Mouse (Mus musculus) heart, postnatal 25 days (tissue): Measurements from ENCODE around the gene Psd4. TPM values are rescaled to one million over a fixed set of nuclear protein-coding genes. Genes with fewer than 3 reads are reported as not detected.
A peak's percentile ranks its signal among the peaks of the same experiment; 100 is the strongest.

ENCODE experiments used
- DNase-seq: peaks from one replicate; pipeline ENCODE4 v3.0.0; 2022; ENCODE audit warnings: low spot score
- intact Hi-C: fragments of 180-260 bp; cut with DNase I; formaldehyde crosslinking; loops from one replicate; pipeline ENCODE4 v1.15.1; 2025
- total RNA-seq, 2 experiments: library from RNA; stranded (reverse); gene quantifications; 2 replicates each; pipeline ENCODE4 v1.2.3; 2021

Gene Psd4
- 1 to 10 TPM; 1.1 to 1.2 TPM for total RNA-seq

- intact Hi-C loops, result no loop called here
- DNase-seq, result peak; percentile 35
Observed at GRCm38 (mm10) chr2:24367030-24367894, at the start of gene Psd4. Psd4 (plus strand) TSS chr2:24367580.

- intact Hi-C loops, result no loop called here
- no peak for DNase-seq
Observed at GRCm38 (mm10) chr2:24317919-24318598, 49.3 kb upstream of the Psd4 start.

DNA sequence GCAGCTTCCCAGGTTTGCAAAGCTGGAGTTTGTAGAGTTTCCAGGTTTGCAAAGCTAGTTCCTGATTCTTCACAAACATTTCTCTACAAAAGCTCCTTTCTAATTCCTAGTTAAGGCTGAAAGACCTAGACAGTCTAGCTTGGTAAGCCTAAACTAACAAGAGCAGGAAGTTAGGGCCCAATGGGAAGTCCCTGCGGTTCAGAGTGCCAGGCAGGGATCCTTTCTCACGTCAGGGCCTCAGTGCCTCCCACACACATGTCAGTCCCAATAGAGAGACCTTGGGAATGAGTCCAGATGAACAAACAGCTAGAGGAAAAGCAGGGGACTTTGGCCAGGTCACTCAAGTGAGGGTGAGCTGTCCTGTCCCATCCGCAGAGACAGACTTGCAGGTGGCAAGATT lies 32.0 kb upstream of the Psd4 start:
- intact Hi-C loops, result no loop called here
- no peak for DNase-seq

- intact Hi-C loops, result no loop called here
- DNase-seq, result no peak
Observed at GRCm38 (mm10) chr2:24336545-24336944, 30.8 kb upstream of the Psd4 start, which contains the start of gene Il1rn. Il1rn (plus strand) TSS chr2:24336853.

GRCm38 (mm10) chr2:24341395-24341885 lies 25.9 kb upstream of the Psd4 start:
- DNase-seq, result no peak
- intact Hi-C loops, result no loop called here

- no peak for DNase-seq
- intact Hi-C loops, result no loop called here
Observed at GRCm38 (mm10) chr2:24344619-24345018, 22.8 kb upstream of the Psd4 start.

GRCm38 (mm10) chr2:24345056-24345455 lies 22.3 kb upstream of the Psd4 start:
- intact Hi-C loops, result no loop called here
- no peak for DNase-seq

- DNase-seq, result no peak
- intact Hi-C loops, result no loop called here
Observed at GRCm38 (mm10) chr2:24347926-24348325, 19.5 kb upstream of the Psd4 start.

DNA sequence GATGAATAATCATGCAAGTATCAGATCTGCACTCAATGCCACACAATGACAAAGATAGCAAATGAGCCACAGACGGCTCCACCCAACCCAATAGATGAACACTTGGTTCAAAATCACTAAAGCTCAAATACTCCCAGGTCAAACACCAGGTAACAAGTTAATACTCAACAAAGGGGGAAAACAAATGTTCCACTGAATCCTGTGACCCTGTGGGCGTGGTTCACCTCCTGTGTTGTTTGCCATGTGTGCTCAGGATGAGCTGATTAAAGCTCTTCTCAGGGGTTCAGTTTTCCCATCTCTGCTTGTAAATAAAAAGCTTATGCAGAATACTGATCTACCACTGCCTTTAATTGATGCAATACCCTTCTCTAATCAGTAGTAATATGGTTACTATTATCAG lies 16.2 kb upstream of the Psd4 start:
- intact Hi-C loops, result no loop called here
- no peak for DNase-seq

DNA sequence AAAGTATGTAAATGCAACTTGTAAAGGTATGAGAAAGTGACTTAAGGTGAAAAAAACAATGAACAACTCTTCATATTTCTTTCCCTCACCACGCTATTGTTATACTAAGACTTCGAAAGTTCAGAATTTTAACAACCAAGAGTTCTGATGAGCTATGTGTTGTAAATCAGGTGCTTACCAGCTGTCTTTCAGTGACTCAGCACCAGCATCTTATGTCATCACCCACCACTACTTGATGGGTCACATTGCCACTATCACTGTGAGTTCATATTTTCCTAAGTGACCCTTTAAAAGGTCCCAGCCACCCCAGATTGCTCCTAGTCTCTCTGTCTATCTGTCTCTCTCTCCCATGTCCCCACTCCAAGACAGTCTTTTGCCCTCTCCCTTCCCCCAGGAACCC lies 14.3 kb upstream of the Psd4 start:
- no peak for DNase-seq
- intact Hi-C loops, result no loop called here

DNA sequence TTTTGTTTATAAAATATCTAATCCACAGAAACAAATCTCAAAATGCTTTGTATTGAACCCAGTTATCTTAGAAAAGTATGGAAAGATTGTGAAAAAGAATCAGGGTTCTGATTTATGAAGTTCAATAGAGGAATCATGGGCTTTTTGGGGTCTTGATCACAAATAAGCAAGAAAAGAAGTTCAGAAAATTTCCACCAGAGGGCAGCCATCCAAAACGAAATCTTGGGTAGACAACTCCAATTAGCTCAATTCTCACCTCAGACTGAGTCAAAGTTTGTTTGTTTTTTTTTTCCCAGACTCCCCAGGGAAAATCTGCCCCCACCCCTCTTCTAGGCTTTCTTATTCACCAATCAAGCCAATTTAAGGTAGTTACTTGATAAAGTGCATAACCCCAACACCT lies 9.7 kb upstream of the Psd4 start:
- intact Hi-C loops, result loop anchor here (1.0 kb wide), 2 partner anchors 48 to 211 kb away; no protein-coding TSS in a partner anchor
- no peak for DNase-seq

- no peak for DNase-seq
- intact Hi-C loops, result no loop called here
Observed at GRCm38 (mm10) chr2:24359347-24359746, 8.0 kb upstream of the Psd4 start.

DNA sequence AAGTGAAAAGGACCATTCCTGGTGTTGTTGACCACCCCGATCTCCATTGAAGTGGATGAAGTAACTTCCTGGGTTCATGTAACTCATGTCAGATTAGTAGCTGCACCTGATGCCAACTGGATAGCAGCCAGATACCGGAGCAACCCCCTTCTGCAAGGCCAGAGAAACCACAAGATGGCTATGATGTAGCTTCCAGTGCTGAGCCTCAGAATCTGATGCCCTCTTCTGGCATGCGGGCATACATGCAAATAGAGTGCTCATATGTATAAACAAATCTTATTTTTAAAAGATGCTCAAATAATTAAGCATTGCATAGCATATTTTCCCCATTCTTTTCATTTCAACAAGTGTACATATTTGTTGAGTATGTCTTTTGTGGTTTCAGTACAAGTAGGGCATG lies 3.6 kb upstream of the Psd4 start:
- intact Hi-C loops, result no loop called here
- no peak for DNase-seq

DNA sequence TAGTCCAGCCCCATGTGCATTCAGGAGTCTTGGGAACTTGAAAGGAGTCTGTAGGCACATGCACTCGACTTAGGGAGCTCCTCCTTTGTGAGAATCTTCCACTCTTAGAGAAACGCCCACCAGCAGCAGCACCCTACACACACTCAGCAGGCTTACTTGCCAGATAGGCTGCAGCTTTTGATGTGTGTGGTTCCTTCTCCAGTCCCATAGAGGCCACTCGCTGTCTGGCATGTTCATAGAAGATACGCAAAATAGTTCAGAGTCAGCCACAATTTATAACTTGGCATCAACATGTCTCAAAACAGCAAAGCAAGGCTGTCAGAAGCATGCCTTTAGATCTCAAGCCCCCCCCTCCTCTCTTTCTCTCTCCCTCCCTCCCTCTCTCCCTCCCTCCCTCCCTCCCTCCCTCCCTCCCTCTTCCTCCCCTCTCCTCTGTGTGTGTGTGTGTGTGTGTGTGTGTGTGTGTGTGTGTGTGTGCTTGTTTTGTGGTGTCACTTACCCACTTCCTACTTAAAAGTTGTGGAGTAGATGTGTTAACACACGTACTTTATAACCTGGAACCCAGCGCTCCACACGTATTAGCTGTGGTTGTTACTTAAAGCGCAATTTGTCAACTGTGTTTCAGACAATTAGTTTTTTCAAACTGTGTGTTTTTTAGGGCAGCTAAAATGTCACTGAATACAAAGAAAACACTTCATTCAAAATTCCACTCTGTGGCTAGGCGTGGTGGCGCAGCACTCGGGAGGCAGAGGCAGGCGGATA lies 985 bp upstream of the Psd4 start:
- intact Hi-C loops, result no loop called here
- DNase-seq, result no peak

GRCm38 (mm10) chr2:24367895-24368261 lies 498 bp downstream of the Psd4 start:
- DNase-seq, result no peak
- intact Hi-C loops, result no loop called here

- DNase-seq, result no peak
- intact Hi-C loops, result no loop called here
Observed at GRCm38 (mm10) chr2:24378747-24379450, 11.5 kb downstream of the Psd4 start.

DNA sequence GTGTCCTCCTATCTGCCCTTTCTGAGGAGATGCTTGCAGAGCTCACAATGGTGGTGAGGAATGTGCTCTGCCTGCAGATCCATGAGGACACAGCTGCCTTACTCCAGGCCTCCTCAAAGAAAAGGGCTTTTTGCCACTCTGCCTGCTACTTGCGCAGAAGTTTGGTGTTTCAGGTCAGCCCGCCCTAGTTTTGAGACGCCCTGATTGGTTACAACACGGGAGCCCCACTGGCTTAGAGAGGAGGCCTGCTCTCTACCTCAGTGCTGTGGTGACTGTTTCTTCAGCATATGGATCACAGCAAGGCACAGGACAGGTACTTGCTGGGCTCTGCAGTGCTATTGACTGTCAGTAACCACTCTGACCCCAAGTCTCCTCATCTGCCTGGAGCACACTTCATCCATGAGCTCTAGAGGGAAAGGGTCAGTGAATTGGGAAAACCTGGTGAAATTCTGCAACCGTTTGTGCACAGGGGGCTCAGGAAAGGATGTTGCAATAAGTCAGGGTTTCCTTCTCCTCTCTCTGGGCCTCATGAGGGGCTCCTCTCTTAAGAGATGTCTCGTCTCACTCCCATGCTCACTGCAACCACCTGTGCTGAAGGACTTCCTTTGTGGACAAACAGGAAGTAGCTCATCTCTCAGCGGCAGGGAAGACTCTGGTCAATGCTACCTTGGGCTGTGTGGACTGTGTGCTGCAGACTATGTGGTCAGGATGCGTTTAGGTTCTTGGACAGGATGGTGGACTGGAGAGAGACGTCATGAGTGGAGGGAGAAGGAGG lies 15.3 kb downstream of the Psd4 start:
- DNase-seq, result no peak
- intact Hi-C loops, result no loop called here

DNA sequence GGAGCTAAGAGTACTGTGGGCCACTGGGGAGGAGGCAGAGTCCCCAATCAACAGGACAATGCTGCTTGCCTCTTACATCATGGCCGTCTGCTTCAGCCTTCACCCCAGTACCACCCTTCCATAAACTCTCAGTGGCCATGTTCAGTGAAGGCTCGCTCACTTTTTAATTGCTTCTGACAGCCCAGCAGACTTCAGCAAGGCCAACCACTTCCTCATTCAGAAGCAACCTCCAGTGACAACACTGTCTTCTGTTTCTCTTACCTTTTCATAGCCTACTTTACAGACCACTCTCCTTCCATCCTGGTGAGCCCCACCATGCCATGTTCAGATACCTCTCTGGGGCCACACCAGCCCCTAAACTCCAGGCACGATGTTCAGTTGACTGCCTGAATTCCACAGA lies 16.3 kb downstream of the Psd4 start:
- intact Hi-C loops, result no loop called here
- no peak for DNase-seq

- no peak for DNase-seq
Observed at GRCm38 (mm10) chr2:24384393-24384792, 17.0 kb downstream of the Psd4 start.

More at GRCm38 (mm10) chr2:24384393-24384792, 17.0 kb downstream of the Psd4 start:
- intact Hi-C loops, result no loop called here
